Mouse (Mus musculus) urinary bladder, adult 2 months (tissue): ENCODE data around the gene Agpat2. TPM values are rescaled to one million over a fixed set of nuclear protein-coding genes. Genes with fewer than 3 reads are reported as not detected.

Experiments used
- DNase-seq: peaks from one replicate; pipeline ENCODE4 v3.0.0; 2022; ENCODE audit warnings: low spot score
- polyA plus RNA-seq: library from polyadenylated mRNA; depleted of rRNA; stranded (reverse); fragments of >200 nt; gene quantifications from 2 replicates; pipeline ENCODE4 v1.2.3, GENCODE M21; 2012

Agpat2 gene
- polyA plus RNA-seq, 1 experiment, result 63.6 TPM

DNA sequence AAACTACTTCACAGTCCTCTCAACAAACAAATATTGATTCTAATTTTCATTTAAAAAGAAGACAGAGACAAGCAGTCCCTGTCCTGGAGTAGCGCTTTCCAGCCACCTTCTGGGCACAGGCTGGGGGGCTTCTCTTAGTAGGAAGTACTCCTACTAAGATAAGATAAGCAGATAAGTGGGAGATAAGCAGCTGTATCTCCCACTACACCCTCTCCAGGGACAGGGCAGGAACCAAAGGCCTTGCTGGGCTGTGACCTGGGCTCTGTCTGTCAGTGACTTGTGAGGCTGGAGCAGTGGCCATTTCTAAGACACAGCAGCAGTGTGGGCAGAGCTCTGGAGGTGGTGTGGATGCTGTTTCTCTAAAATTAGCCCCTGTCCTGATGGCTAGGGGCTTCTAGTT lies 28.8 kb downstream of the Agpat2 start:
- no peak for DNase-seq

DNA sequence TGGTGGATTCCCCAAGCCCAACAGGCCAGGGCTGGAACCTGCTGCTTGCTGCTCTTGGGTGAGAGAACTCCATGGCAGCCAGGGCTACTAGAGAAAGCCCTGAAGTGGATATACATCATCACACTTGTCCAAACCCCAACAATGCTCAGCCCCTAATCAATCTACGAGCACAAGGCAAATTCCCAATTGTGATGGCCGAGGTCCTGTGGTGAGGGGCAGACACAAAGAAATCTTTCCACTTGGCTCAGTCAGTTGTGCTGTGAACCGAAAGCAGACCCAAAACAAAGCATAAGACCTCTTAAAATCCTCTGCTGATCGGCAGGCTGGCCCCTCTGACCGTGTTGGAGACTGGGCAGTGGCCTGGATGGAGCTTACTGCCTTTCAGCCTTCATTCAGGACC lies 29.4 kb downstream of the Agpat2 start:
- DNase-seq, result no peak

DNA sequence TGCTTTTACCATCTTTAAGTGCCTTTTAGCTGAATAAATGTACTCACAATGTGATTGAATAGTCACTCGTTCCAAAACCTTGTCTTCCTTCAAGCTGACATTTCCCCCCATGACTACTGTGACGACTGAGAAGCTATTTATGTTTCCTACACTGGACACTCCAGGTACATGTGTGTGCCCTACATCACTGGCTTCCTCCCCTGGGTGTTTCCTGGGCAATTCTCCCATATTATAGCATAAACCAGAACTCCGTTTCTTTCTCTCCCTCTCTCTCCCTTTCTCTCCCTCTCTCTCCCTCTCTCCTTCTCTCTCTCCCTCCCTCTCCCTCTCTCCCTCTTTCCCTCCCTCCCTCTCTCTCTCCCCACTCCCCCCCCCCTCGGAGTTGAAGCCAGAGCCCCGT lies 30.4 kb downstream of the Agpat2 start:
- no peak for DNase-seq

DNA sequence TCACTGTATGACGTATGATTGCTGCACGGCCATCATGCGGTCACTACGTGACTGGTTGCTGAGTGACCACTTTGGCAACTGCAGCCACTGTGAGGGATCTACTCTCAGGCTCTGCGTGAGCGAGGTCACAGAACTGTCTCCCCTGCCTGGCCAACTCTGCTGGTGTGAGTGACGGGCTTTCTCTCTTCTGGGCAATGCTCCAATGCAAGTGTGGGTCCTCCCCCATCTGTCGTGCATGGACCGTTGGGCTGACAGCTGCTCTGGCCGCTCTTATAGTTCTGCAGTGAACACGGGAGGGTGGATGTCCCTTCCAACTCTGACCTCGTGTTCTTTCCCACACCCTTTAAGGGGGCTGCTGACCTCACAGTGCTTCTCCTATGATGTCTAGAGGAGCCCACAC lies 30.8 kb downstream of the Agpat2 start:
- no peak for DNase-seq

DNA sequence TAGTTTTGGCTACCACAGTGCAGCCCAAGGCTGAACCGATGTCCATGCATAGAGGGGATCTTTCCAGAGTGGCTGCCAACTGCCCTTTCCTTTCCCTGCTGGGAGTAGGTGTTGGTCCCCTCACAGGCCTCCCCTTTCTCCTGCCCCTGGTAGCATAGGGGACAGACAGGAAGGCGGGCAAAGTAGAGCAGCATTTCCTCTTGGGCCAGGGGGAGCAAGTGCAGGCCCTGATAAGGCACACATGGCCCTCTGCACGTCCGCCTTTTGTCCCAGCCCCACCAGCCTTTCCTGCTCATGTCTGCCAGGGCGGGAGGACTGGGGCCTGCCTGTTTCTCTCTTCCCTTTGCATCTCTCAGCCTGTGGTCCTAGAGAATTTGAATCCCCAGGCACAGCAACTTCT lies 32.4 kb downstream of the Agpat2 start:
- no peak for DNase-seq

DNA sequence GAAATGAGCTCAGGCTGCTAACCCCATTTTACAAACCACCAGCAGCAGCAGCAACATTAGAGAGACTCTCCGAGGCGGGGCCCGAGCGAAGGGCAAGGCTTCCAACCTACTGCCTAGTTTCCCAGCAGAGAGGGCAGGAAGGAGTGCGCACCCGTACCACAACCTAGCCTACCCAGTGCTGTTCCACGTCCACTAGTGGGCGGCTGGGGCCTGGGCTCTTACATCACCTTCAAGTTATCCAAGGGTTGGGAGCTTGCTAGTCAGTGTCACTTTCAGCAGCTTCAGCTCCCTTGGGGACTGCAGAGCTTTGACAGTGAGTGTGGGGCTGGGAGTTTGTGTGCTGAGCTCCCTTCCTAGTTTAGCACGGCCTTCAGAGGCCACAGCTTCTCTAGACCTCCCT lies 32.8 kb downstream of the Agpat2 start:
- DNase-seq, result no peak

DNA sequence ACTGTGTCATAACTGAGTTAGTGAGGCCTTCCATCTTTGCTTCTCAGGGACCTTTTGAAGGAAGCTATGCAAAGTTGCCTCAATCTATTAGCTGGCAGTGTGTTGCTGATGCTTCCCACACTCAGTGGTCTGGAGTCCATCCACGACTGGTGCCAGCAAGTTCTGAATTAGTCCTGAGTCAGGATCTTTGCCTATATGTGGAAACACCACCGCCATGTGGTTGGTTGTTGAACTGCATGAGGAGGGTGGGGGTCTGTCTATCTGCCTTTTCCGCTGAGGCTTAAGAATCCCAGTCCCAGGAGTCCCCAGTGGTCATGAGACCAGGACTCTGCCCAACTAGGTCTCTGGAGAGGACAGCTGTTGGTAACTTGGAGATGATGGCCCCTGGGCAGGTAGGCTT lies 34.2 kb downstream of the Agpat2 start:
- no peak for DNase-seq

DNA sequence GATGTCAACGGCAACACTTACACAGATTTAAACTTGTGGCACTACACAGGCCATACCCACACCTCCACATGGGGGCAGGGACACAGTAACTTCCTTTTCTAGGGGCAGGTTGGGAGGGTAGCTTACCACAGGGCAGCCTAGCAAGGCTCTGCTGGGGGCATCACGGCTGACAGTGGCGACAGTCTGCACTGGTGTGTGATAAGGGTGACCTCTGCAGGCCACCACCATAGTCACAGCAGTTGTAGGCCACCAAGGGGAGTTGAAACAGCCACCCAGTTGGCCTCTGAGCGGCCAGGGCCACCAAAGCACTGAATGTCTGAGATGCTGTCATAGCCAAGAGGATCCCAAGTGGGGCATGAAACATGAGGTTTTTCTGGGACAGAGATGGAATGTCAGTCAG lies 38.0 kb downstream of the Agpat2 start:
- DNase-seq, result no peak

DNA sequence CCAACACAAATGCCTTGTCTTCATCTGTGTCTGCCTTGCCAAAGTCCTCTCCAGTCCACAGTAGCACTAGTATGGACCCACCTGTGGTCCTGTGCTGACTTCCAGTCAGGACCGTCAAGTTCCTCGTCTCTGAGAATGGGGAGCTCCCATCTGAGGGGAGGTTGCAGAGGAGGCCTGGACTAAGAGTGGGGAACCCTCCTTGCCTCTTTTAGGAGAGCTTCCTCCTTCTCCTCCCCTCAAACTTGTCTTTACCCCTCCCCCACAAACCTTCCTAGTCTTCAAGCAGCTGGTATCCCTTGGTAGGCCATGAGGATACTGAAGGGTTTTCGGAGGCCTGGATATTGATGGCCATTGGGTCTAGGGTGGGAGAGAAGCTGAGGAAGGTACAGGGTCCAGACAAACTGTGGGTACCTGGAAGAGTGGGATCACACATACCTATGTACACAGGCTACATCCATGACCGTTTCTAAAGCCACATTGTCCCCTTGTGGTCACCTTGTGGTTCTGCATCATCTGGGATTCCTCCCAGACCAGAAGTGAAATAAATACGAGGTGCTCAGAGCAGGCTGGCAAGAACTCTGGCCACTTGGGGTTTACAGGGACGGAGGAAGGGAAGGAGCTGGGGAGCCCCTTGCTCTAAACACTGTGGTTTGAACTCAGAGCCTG lies 42.7 kb downstream of the Agpat2 start:
- no peak for DNase-seq

DNA sequence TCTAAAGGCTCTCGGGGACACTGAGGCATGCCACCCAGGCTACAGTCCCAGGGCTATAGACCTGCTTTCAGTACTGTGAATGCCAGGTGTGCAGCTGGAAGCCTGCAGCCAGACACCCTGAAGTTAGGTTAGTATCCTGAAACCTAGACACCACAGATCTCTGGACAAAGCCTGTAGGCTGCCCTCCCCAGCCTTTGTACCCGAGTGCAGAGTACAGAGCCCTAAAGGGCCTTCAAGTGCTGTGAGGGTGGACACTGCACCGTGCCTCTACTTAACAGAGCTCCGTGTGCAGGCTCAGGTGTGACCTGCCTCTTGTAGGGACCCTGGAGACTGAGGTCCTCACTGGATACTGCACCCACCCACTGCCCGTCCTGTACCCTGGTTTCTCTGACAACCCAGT lies 43.7 kb downstream of the Agpat2 start:
- DNase-seq, result no peak

DNA sequence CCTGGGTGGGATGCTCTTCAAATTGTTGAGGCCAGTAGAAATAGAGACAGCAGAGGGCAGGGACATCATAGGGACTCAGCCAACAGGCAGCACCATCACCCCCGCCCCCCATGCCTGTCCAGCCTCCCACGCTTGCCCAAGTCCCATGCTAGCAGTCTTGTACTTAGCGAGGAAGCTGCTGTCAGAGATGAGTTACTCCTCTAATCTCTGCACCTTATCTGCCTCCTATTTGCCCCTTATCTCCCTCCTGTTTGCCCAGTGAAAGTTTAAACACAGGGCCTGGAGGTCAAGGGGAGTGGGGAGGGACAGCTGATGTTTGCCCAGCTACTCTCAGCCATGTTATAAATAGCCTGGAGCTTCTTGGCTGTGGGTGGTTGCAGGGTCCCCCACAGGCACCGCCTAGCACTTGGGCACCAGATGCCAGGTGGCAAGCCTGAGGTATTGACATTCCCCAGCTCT lies 47.7 kb downstream of the Agpat2 start:
- no peak for DNase-seq

DNA sequence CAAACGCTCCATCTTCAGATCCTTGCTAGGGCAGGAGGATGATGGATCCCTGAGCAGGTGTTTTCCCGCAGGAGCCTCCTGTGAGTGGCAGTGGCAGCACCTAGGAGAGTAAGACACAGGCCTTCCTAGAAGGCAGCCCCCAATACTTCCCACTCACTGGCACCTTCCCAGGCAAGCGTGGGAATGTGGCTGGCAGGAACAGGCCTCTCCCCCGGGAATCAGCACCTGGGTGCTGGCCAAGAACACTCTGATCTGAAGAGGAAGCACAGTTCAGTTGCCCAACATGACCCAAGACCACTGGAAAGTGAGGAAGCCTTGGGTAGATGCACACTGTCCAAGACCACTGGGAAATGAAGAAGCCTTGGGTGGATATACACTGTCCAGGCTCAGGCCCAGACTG lies 49.1 kb downstream of the Agpat2 start:
- DNase-seq, result no peak

DNA sequence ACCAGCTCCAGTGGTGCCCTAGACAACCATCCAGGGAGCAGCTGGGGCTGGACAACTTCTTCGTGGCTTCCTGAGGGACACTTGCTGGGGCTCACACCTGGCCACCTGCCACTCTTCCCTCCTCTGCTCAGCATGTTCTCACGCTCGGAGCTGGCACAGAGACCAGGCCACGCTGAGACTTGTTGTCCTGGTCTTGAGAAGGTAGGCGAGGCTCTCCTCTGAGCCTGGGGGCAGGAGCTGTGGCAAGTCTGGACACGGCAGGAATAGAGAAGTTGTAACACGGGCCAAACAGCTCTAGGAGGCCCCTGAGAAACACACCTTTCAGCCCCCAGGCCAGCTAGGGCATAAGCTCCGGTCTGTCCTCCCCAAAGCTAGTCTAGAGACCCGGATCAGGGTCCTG lies 50.3 kb downstream of the Agpat2 start:
- DNase-seq, result peak; percentile 53

DNA sequence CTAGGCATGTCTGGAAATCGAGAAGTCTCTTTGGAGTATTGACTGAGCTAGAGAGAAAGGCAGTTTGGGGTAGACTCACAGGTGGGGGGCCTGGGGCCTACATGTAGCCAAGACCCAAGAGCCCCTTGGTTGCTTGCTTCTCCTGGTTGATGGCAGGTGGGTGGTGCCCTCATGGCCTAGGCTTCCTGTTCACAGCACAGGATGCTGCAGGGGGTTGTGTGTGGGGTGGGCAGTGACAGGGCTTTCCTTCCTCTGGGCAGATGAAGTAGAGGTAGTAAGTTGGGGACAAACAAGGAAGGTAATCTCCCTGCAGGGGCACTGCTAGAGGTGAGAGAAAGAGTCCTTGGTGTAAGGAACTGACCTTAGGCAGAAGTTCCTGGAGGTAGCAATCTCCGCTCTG lies 52.2 kb downstream of the Agpat2 start:
- DNase-seq, result no peak

DNA sequence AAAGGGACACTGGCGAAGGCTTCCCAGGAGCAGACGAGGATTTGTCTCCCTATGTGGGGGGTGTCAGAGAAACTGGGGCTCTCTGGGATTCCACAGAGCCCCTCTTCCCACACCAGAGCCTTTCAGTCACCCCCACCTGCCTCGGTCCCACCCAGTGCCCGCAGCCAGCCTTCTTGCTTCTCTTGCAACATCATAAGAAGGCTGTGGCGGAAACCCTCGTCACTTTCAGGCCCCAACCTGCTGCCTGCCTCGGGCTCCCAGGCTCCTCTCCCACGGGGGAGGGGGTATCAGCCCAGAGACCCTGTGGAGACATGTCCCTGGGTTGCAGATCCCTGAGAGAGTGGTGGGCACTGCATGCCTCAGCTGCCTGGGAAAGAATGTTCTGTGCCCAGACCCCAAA lies 52.8 kb downstream of the Agpat2 start:
- DNase-seq, result no peak

DNA sequence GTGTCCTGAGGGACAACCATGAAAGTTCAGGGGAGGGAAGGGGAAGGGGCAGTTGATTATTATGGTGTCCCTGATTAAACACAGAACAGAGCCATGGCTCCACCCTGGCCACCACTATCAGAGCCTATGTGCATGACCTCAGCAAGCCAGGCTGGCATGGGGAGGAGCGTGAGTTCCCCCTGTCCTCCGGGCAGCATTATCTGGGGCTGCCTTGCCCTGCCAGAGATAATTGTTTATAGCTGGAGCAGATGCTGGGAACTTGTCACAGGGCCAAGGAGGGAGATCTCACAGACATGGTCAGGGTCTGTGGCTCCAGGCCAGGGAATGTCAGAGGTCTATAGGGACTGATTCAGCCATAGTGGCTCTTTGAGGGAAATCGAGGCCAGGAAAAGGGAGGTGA lies 53.4 kb downstream of the Agpat2 start:
- no peak for DNase-seq

DNA sequence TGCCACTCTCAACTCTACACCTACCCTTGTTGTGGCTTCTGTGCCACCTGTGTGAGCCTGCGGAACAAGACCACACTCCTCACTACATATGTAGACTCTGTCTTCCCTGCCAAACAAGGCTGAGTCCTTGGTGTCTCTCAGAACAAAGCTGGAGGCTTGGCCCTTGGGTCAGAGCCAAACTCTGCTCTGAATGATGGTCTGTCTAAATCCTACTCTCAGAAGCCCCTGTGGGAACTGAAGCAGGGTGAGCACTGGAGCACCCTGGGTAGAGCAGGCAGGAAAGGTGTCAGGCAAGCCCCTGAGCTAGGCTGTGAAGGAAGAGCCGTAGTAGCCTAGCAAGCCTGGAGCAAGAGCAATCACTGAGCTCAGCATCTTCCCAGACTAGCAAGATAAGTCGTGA lies 54.0 kb downstream of the Agpat2 start:
- DNase-seq, result no peak

DNA sequence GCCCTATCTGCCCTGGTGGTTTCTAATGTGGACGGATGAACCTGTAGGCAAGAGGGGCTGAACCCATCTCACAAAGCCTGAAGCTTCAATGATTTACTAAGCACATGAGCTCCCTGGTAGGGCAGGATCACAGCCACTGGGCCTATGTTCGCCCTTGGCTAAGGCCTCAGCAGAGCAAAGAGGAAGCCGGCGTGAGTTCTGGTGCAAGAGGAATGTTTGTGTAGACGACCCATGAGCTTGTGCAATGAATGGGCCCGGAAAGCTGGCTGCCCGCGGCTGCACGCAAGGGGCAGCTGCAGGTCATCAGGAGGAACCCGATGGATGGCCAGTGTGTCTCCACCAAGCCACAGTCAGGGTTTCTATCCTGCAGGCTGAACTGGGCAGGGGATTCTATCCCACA lies 54.4 kb downstream of the Agpat2 start:
- no peak for DNase-seq

DNA sequence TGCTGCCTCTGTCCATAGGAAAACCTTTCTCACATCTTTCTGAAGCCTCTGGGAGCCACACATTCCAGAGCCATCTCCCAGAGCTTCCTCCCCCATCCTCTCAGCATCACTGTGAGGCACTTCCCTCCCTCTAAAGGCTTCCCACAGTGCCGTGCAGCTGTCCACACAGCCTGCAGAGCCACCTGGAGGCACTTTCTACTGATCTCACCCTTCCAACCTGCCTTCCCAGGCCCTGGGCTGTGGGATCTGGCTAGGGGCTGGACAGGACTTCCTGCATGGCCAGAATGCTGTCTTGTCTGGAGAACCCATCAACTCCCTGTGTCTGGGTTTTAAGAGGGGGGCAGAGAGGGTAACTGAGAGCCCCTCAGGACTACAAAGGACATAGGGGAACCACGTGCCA lies 56.7 kb downstream of the Agpat2 start:
- DNase-seq, result no peak

DNA sequence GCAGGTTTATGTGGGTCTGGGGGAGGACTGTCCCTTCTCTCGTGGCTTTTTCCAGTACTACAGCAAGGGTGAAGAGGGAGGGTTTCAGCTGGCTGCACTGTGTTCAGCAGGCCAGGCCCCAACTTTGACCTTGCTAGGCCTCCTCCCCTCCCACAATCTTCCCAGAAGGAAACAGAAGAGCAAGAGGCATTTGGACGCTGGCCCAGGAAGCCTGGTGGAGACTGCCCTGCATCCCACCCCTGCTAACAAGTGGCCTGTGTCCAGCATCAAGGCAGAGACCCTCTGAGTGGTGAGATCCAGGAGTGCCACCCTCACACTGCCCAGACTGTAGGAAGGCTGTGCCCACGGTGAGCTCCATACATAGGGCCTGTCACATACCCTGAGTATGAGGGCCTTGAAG lies 60.0 kb downstream of the Agpat2 start:
- no peak for DNase-seq

DNA sequence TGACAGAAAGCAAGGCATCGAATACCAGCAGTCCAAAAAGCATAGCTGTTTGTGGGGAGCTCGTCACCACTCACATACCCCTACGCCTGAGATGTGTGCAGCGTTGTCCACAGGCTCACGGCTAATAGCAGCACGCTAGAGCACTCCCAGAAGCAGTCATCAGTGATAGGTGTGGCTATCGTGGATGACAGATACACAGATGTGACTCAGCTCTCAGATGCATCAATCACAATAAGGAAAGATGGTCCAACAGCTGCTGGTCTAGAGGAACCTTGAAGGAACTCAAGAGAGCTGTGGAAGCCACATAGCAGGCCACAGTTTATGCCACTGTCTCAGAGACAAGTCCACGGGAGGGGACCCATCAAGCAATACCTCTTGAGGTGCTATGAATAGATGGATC lies 60.4 kb downstream of the Agpat2 start:
- no peak for DNase-seq

DNA sequence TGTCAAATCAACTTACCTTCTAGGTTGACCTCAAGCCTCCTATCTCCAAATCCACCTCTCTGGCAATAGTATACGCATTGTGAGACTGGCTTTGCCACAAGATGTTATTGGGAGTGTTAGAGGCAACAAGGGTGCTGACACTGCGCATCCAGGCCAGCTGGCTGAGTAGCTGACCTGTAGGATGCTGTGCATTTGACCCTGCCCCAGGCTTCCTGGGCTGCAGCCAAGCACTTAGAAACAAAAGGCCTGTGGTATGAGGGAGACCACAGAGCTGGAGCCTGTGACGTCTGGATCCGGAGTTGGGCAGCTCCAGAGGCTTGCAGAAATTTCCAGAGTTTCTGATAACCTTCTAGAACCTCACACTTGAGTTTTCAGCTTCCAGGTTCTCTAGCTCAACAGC lies 61.1 kb downstream of the Agpat2 start:
- no peak for DNase-seq
